Mouse (Mus musculus) G1E (cell line): ENCODE measurements around the gene Mgll. TPM values are rescaled to one million over a fixed set of nuclear protein-coding genes. Genes with fewer than 3 reads are reported as not detected.

Source experiments
- ATAC-seq: 2 replicates; pipeline ENCODE4 v1.8.0; 2016; ENCODE audit warnings: mild to moderate bottlenecking; ENCODE audit not compliant: insufficient number of reproducible peaks, poor library complexity, low FRiP score, severe bottlenecking; ENCODE audit errors: extremely low read depth
- DNase-seq: peaks from one replicate; pipeline ENCODE4 v3.0.0; 2012; ENCODE audit warnings: low spot score
- H3K27me3 ChIP-seq: 2 replicates; pipeline ENCODE4 v1.6.1; 2012; ENCODE audit warnings: mild to moderate bottlenecking, low read length, inconsistent platforms; ENCODE audit not compliant: insufficient read depth
- H3K36me3 ChIP-seq: replicated peaks from 2 replicates; pipeline ENCODE3; 2012; ENCODE audit warnings: mild to moderate bottlenecking, inconsistent platforms
- H3K4me1 ChIP-seq: 2 replicates; pipeline ENCODE4 v1.6.1; 2012; ENCODE audit warnings: low read depth, low read length, inconsistent platforms, mixed read lengths; ENCODE audit not compliant: insufficient read depth
- H3K4me3 ChIP-seq: 2 replicates; pipeline ENCODE4 v1.5.1; 2012; ENCODE audit warnings: low read depth, mild to moderate bottlenecking, inconsistent platforms, low read length, moderate library complexity, mixed read lengths
- H3K9me3 ChIP-seq: replicated peaks from 2 replicates; pipeline ENCODE4 v1.6.1; 2012; ENCODE audit warnings: inconsistent platforms
- CTCF ChIP-seq: IDR thresholded peaks from 2 replicates; pipeline ENCODE4 v1.5.1; 2012; ENCODE audit warnings: low read depth, low read length, inconsistent platforms, mixed read lengths
- GATA1 ChIP-seq: IDR thresholded peaks from 2 replicates; pipeline ENCODE4 v1.6.1; 2012; ENCODE audit warnings: borderline replicate concordance, low read length, inconsistent platforms, mixed read lengths
- GATA2 ChIP-seq: IDR thresholded peaks from 2 replicates; pipeline ENCODE4 v1.6.1; 2012; ENCODE audit warnings: low read depth, low read length, inconsistent platforms, borderline replicate concordance
- POLR2AphosphoS5 ChIP-seq: IDR thresholded peaks from 2 replicates; pipeline ENCODE4 v1.6.1; 2012; ENCODE audit warnings: low read depth, low read length, inconsistent platforms; ENCODE audit not compliant: insufficient replicate concordance
- TAL1 ChIP-seq: conservative IDR thresholded peaks from 2 replicates; pipeline ENCODE4 v1.6.1; 2012; ENCODE audit warnings: low read depth, low read length, inconsistent platforms, mixed read lengths
- polyA plus RNA-seq: library from polyadenylated mRNA; stranded (reverse); fragments of >175 nt; gene quantifications from 2 replicates; pipeline ENCODE4 v1.2.3, GENCODE M21; 2012
- total RNA-seq, 2 experiments: library from RNA; stranded (forward) in 1 of 2; stranded (reverse) in 1 of 2; fragments of 200-1000 nt in 1 of 2; fragments of >200 nt in 1 of 2; fragmentation: Nextera tagmentation in 1 of 2; gene quantifications; 2 replicates each; pipeline ENCODE4 v1.2.3; 2014 to 2017

Gene Mgll
- total and polyA plus RNA-seq, 3 experiments: 0.03 to 41.5 (median 0.11) TPM

- no peak for TF ChIP-seq POLR2AphosphoS5
- no peak for TF ChIP-seq TAL1
- no peak for TF ChIP-seq CTCF
- no peak for TF ChIP-seq GATA2
- Histone ChIP-seq H3K4me3 (no peak overlapping the region), H3K27me3 (peaks cover 50% of the 10 kb centered on the region), H3K4me1 (peaks cover 3% of the 10 kb centered on the region; the same call in 1 of the 2 replicates), H3K36me3 (no peaks in the 10 kb centered on the region), H3K9me3 (no peaks in the 10 kb centered on the region)
- DNase-seq (no peak), ATAC-seq (no peak)
Measured at GRCm38 (mm10) chr6:88775267-88775666, 51.1 kb downstream of the Mgll start.

GRCm38 (mm10) chr6:88776336-88776923 is 52.2 kb downstream of the Mgll start:
- TF ChIP-seq POLR2AphosphoS5: no peak
- TF ChIP-seq GATA2: no peak
- no peak for TF ChIP-seq CTCF
- no peak for TF ChIP-seq TAL1
- no peak for TF ChIP-seq GATA1
- no peaks in the 10 kb centered on the region for H3K9me3 ChIP-seq
- DNase-seq (no peak), ATAC-seq (no peak)
- peaks cover 40% of the 10 kb centered on the region for H3K27me3 ChIP-seq
- H3K4me3 ChIP-seq: no peak overlapping the region
- H3K4me1 ChIP-seq: peaks cover 4% of the 10 kb centered on the region; the same call in 1 of the 2 replicates
- no peaks in the 10 kb centered on the region for H3K36me3 ChIP-seq

GRCm38 (mm10) chr6:88776964-88777363 is 52.8 kb downstream of the Mgll start:
- Histone ChIP-seq H3K4me1 (peaks cover 5% of the 10 kb centered on the region), H3K9me3 (no peaks in the 10 kb centered on the region), H3K4me3 (no peak overlapping the region), H3K36me3 (no peaks in the 10 kb centered on the region), H3K27me3 (peaks cover 42% of the 10 kb centered on the region)
- ATAC-seq (no peak), DNase-seq (no peak)
- TF ChIP-seq GATA2: no peak
- no peak for TF ChIP-seq TAL1
- TF ChIP-seq CTCF: no peak
- TF ChIP-seq GATA1: no peak
- TF ChIP-seq POLR2AphosphoS5: no peak

GRCm38 (mm10) chr6:88778047-88778688 is 54.0 kb downstream of the Mgll start:
- Histone ChIP-seq H3K27me3 (peaks cover 36% of the 10 kb centered on the region), H3K9me3 (no peaks in the 10 kb centered on the region), H3K4me1 (peaks cover 10% of the 10 kb centered on the region), H3K4me3 (no peak overlapping the region), H3K36me3 (no peaks in the 10 kb centered on the region)
- no peak for DNase-seq
- TF ChIP-seq TAL1: no peak
- TF ChIP-seq POLR2AphosphoS5: no peak
- TF ChIP-seq GATA1: no peak
- no peak for TF ChIP-seq CTCF
- no peak for TF ChIP-seq GATA2
- no peak for ATAC-seq

- ATAC-seq (no peak), DNase-seq (no peak)
- TF ChIP-seq CTCF: no peak
- TF ChIP-seq POLR2AphosphoS5: no peak
- no peak for TF ChIP-seq GATA2
- TF ChIP-seq TAL1: no peak
- TF ChIP-seq GATA1: no peak
- peaks cover 12% of the 10 kb centered on the region for H3K4me1 ChIP-seq
- no peak overlapping the region for H3K4me3 ChIP-seq
- H3K27me3 ChIP-seq: peaks cover 40% of the 10 kb centered on the region
- H3K36me3 ChIP-seq: no peaks in the 10 kb centered on the region
- no peaks in the 10 kb centered on the region for H3K9me3 ChIP-seq
Measured at GRCm38 (mm10) chr6:88779755-88780154, 55.5 kb downstream of the Mgll start.

GRCm38 (mm10) chr6:88781919-88782318 is 57.7 kb downstream of the Mgll start:
- Histone ChIP-seq H3K9me3 (no peaks in the 10 kb centered on the region), H3K4me3 (no peak overlapping the region)

More at GRCm38 (mm10) chr6:88781919-88782318, 57.7 kb downstream of the Mgll start:
- no peaks in the 10 kb centered on the region for H3K36me3 ChIP-seq
- H3K4me1 ChIP-seq: peaks cover 12% of the 10 kb centered on the region
- H3K27me3 ChIP-seq: peaks cover 40% of the 10 kb centered on the region
- DNase-seq (no peak), ATAC-seq (no peak)
- TF ChIP-seq CTCF (no peak), GATA2 (no peak), POLR2AphosphoS5 (no peak), TAL1 (no peak)
